Mouse (Mus musculus) intestine, embryonic 16.5 days (tissue): ENCODE measurements around the gene Spaca6. TPM values are rescaled to one million over a fixed set of nuclear protein-coding genes. Genes with fewer than 3 reads are reported as not detected.

ENCODE experiments used
- ATAC-seq: fragments of 200-750 bp; cut with Nextera tagmentation; 2 replicates; pipeline ENCODE4 v1.8.0; 2017; ENCODE audit warnings: moderate TSS enrichment, moderate library complexity
- H3K27ac ChIP-seq: fragments of 300-500 bp; sonication (generic); 2 replicates; pipeline ENCODE4 v1.5.1; 2014; ENCODE audit warnings: mild to moderate bottlenecking, low read length
- H3K27me3 ChIP-seq: fragments of 300-500 bp; sonication (generic); replicated peaks from 2 replicates; pipeline ENCODE4 v1.6.1; 2014; ENCODE audit warnings: low read length, control low read depth, mixed read lengths; ENCODE audit not compliant: control insufficient read depth, insufficient read depth
- H3K36me3 ChIP-seq: fragments of 300-500 bp; sonication (generic); 2 replicates; pipeline ENCODE4 v1.6.1; 2014; ENCODE audit warnings: low read length, control low read depth; ENCODE audit not compliant: control insufficient read depth, insufficient read depth
- H3K4me1 ChIP-seq: fragments of 300-500 bp; sonication (generic); 2 replicates; pipeline ENCODE4 v1.6.1; 2014; ENCODE audit warnings: low read length, control low read depth, mixed read lengths; ENCODE audit not compliant: control insufficient read depth, insufficient read depth
- H3K4me2 ChIP-seq: fragments of 300-500 bp; sonication (generic); 2 replicates; pipeline ENCODE4 v1.6.1; 2014; ENCODE audit warnings: low read depth, low read length, control low read depth
- H3K4me3 ChIP-seq: fragments of 300-500 bp; sonication (generic); 2 replicates; pipeline ENCODE4 v1.5.1; 2014; ENCODE audit warnings: mild to moderate bottlenecking, low read length
- H3K9ac ChIP-seq: fragments of 300-500 bp; sonication (generic); 2 replicates; pipeline ENCODE4 v1.6.1; 2014; ENCODE audit warnings: low read depth, low read length
- H3K9me3 ChIP-seq: fragments of 300-500 bp; sonication (generic); 2 replicates; pipeline ENCODE4 v1.6.1; 2016; ENCODE audit warnings: low read length, control low read depth; ENCODE audit not compliant: control insufficient read depth
- WGBS: fragments of 180-500 bp; shearing (Covaris S2); extraction: QIAGEN DNeasy Blood & Tissue Kit; methylation state at CpG from one replicate; pipeline ENCODE4 v1.1.7; 2014; 5-methylcytosine and 5-hydroxymethylcytosine counted together
- polyA plus RNA-seq: library from polyadenylated mRNA; unstranded; fragments of >200 nt; fragmentation: Nextera tagmentation; extraction: Ambion mirVana; gene quantifications from 2 replicates; pipeline ENCODE4 v1.2.1, GENCODE M21; 2015

The Spaca6 gene
- polyA plus RNA-seq, 1 experiment from 2014 or later = 14.5 TPM

DNA sequence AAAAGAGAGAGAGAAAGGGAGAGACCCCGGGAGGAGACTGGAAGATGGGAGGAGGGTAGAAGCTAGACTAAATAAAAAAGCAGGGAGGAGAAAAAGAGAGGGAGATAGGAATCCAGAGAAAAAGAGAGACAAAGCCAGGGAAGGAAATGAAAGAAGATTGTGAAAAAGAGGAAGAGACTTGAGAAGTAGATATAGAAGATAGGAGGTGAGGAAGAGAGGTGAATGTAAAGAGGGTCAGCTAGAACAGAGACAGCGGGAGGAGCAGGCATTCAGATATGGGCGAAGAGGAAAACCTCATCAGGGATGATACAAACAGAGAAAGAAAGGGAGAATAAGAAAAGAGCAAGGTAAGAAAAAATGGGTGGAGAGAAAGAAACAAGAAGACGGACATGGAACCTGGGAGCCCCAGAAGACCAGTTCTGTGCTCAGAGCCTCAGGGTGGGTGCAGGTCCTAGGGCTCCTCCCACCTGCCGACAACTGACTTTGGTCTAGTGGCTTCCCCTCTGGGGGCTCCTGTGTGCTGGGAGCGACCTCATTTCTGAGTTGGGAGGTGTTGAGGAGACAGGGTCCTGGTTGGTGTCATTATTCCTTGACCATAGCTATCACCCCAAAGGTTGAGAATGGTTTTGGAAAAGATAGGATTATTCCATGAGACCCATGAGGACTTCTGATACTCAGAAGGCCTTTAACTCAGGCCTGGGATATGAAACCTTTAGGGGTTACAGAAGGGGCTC lies 2.3 kb downstream of the Spaca6 start:
- Histone ChIP-seq H3K27ac (peak overlapping the region; percentile 98), H3K4me3 (peak overlapping the region; percentile 73), H3K36me3 (no peaks in the 10 kb centered on the region), H3K4me2 (peak overlapping the region; percentile 79), H3K27me3 (no peaks in the 10 kb centered on the region), H3K9me3 (no peaks in the 10 kb centered on the region), H3K4me1 (peaks cover 37% of the 10 kb centered on the region), H3K9ac (peak overlapping the region; percentile 83)
- ATAC-seq = no peak
- 10% methylated on average over 6 of the region's 6 CpGs for WGBS

DNA sequence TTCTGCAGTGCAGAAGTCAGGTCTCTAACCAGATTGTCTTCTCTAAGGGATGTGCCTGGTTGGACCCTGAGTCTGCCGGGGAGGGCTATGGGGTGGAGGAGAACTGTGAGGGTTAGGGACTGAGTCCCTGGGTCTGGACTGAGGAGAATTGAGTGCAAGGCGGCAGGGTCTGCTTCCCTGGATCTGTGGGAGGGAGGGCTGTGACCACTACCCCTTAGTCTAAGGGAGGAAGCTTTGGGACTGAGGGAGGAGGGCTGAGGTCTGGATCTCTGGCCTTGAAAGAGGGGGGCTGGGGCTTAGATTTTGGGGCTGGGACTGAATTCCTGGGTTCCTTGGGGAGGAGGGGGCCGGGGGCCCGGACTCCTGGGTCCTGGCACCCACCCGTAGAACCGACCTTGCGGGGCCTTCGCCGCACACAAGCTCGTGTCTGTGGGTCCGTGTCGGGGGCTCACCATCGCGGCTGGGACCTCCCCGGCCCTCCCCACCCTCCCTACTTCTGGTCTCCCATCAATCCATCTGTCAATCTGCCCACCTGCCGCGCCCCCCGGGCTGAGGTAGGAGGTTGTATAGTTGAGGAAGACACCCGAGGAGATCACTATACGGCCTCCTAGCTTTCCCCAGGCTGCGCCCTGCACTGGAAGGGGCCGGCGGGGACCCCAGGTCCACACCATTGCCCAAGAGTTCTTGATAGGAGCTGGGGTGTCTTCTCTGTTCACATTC lies 3.0 kb downstream of the Spaca6 start:
- Histone ChIP-seq H3K4me1 (peaks cover 44% of the 10 kb centered on the region), H3K9ac (peak overlapping the region; percentile 83), H3K4me3 (peak overlapping the region; percentile 73), H3K27me3 (no peaks in the 10 kb centered on the region), H3K9me3 (no peaks in the 10 kb centered on the region), H3K4me2 (peak overlapping the region; percentile 79), H3K36me3 (no peaks in the 10 kb centered on the region), H3K27ac (peak overlapping the region; percentile 98)
- 47% methylated on average over 23 of the region's 23 CpGs for WGBS
- no peak for ATAC-seq

DNA sequence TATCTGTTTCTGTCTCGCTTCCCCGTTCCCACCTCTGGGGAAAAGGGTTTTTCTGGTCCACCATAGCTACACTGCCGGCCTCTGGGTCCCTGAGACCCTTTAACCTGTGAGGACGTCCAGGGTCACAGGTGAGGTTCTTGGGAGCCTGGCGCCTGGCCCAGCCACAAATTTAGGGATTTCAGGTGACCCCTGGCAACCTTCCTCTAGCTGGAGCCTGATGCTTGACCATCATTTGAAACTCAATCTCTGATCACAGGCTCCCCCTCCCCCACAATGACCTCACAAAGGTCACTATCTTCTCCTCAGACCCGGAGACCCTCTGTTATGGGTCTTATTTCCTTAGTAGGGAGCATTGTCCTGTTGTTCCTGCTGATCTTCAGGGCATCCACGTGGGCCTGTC lies 3.8 kb downstream of the Spaca6 start:
- ATAC-seq = no peak
- Histone ChIP-seq H3K27ac (no peak overlapping the region), H3K27me3 (no peaks in the 10 kb centered on the region), H3K36me3 (no peaks in the 10 kb centered on the region), H3K9me3 (no peaks in the 10 kb centered on the region), H3K4me1 (peaks cover 43% of the 10 kb centered on the region), H3K4me2 (peak overlapping the region; percentile 79), H3K4me3 (peak overlapping the region; percentile 73; the same call in 1 of the 2 replicates), H3K9ac (0 out of 2 replicates have a peak overlapping the region, but pooled peaks have one; percentile 83)
- 65% methylated on average over 7 of the region's 7 CpGs for WGBS

GRCm38 (mm10) chr17:17834896-17835295 lies 7.9 kb downstream of the Spaca6 start:
- H3K36me3 ChIP-seq = no peaks in the 10 kb centered on the region
- no peak overlapping the region for H3K4me2 ChIP-seq
- H3K27me3 ChIP-seq = no peaks in the 10 kb centered on the region
- H3K9me3 ChIP-seq = no peaks in the 10 kb centered on the region
- no peak for ATAC-seq
- WGBS = 2% methylated on average over 1 of the region's 1 CpGs
- peaks cover 54% of the 10 kb centered on the region for H3K4me1 ChIP-seq
- H3K27ac ChIP-seq = no peak overlapping the region
- no peak overlapping the region for H3K4me3 ChIP-seq
- no peak overlapping the region for H3K9ac ChIP-seq

DNA sequence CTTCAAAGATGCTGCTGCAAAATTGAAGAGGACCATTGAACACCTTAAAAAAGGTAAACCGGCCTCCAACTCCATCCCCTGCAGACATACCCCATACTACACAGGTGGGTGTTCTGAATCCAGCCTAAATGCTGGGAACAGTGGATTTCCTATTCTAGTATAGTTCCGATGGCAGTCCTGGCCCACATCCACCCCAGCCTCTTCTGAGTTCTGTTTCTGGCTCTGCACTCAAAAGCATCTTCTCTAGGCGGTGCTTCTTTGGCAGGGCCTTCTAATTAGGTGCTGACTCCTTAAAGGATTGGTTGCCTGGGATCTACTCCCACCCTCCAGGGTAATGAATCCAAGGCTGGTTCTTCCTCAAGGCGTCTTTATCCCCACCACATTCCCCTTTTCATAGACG lies 9.1 kb downstream of the Spaca6 start:
- H3K9ac ChIP-seq = no peak overlapping the region
- H3K36me3 ChIP-seq = no peaks in the 10 kb centered on the region
- no peak overlapping the region for H3K27ac ChIP-seq
- no peaks in the 10 kb centered on the region for H3K27me3 ChIP-seq
- no peak overlapping the region for H3K4me2 ChIP-seq
- H3K9me3 ChIP-seq = no peaks in the 10 kb centered on the region
- no peak overlapping the region for H3K4me3 ChIP-seq
- 76% methylated on average over 5 of the region's 5 CpGs for WGBS
- ATAC-seq = no peak
- peaks cover 43% of the 10 kb centered on the region for H3K4me1 ChIP-seq

- Histone ChIP-seq H3K4me3 (peak overlapping the region; percentile 56), H3K9me3 (no peaks in the 10 kb centered on the region), H3K36me3 (no peaks in the 10 kb centered on the region), H3K4me2 (peak overlapping the region; percentile 62), H3K4me1 (peaks cover 34% of the 10 kb centered on the region), H3K27ac (peak overlapping the region; percentile 87), H3K27me3 (no peaks in the 10 kb centered on the region), H3K9ac (peak overlapping the region; percentile 56)
- 8% methylated on average over 13 of the region's 13 CpGs for WGBS
- no peak for ATAC-seq
These were observed 10.5 kb downstream of the Spaca6 start for GRCm38 (mm10) chr17:17837426-17837825.

DNA sequence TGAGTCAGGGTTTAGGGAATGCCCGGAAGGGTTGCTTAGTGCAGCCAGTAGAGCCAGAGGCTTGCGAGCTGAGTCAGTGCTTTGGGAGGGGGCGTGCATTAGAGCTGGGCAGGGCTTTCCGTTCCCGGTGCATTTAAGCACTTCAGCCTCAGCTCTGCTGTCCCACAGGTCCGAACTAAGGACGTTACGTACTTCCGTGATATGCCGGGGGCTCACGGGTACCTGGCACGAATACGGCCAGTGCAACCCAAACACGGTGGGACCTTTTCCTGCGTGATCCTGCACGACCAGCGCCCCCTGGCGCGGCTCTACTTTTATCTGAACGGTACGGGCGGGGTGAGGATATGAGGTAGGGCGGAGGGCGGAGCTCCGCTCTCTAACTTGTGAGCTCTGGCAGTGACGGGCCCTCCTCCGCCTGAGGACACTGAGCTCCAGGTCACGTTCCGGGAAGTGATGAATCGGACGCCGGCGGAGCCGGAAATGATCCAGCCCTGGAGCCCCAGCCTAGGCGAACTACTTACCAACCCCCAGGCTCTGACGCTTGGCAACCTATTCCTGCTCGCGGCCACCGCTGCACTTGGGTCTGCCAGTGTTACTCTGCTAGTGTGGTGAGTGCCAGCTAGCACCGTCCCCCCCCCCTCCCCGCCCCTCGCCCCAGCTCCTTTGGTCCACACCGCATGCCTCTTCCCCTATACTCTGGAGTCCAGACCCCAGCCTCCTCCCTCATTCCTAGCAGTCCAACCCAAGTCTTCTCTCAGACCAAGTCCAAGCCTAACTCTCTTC lies 11.2 kb downstream of the Spaca6 start:
- 2% methylated on average over 43 of the region's 43 CpGs for WGBS
- Histone ChIP-seq H3K9ac (peak overlapping the region; percentile 79), H3K36me3 (no peaks in the 10 kb centered on the region), H3K9me3 (no peaks in the 10 kb centered on the region), H3K4me1 (peaks cover 34% of the 10 kb centered on the region), H3K4me2 (peak overlapping the region; percentile 62), H3K27me3 (no peaks in the 10 kb centered on the region), H3K4me3 (peak overlapping the region; percentile 56), H3K27ac (peak overlapping the region; percentile 87)
- ATAC-seq = peak; percentile 100

DNA sequence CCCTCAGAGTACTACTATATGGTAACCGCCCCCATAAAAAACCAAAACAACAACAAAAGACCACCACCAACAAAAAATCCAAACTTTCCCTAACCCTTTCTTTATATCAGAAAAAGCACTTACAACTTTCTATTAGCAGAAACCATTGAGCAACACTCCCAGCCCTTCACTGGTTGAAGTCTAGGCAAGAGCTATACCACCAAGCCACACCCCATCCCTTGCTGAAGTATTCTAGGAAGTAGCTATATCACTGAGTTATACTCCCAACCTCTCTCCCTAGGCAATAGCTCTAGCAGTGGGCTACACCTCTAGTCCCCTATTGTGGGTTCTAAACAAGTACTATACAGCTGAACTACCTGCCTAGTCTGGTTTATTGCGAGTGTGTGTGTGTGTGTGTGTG lies 12.3 kb downstream of the Spaca6 start:
- WGBS = 90% methylated on average over 2 of the region's 2 CpGs
- Histone ChIP-seq H3K9me3 (no peaks in the 10 kb centered on the region), H3K27ac (no peak overlapping the region), H3K4me1 (peaks cover 26% of the 10 kb centered on the region), H3K4me2 (no peak overlapping the region), H3K36me3 (no peaks in the 10 kb centered on the region), H3K4me3 (no peak overlapping the region), H3K27me3 (no peaks in the 10 kb centered on the region), H3K9ac (no peak overlapping the region)
- ATAC-seq = no peak

DNA sequence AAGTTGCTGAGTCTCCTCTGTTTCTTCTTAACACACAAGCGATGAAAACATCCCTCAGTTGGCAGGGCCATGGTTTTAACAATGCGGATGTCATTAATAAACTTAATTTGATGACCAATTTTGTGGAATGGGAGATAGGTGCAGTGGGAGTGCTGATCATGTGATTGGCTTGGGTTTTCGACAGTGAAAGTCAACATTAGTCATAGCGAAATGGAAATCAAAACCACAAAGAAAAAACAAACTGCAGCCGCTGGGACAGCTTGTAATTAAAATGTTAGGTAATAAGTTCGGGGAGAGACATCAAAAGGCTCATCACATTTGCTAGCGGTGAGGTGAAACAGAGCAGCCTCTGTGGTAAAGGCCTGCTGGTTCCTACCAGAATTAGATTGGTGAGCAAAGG lies 13.8 kb downstream of the Spaca6 start:
- ATAC-seq = no peak

More for the DNA sequence above, 13.8 kb downstream of the Spaca6 start:
- H3K27ac ChIP-seq = no peak overlapping the region
- H3K27me3 ChIP-seq = no peaks in the 10 kb centered on the region
- no peak overlapping the region for H3K9ac ChIP-seq
- H3K4me3 ChIP-seq = no peak overlapping the region
- H3K4me2 ChIP-seq = no peak overlapping the region
- H3K4me1 ChIP-seq = peaks cover 18% of the 10 kb centered on the region
- no peaks in the 10 kb centered on the region for H3K9me3 ChIP-seq
- WGBS = 93% methylated on average over 7 of the region's 7 CpGs
- H3K36me3 ChIP-seq = no peaks in the 10 kb centered on the region
